Mouse (Mus musculus) testis, adult 2 months (tissue): Measurements from ENCODE around the gene Ncoa1. TPM values are rescaled to one million over a fixed set of nuclear protein-coding genes. Genes with fewer than 3 reads are reported as not detected.

Experiments used
- H3K27ac ChIP-seq: fragments of 200-500 bp; 2 replicates; pipeline ENCODE4 v1.5.1; 2012; ENCODE audit warnings: low read depth, low read length; ENCODE audit not compliant: control insufficient read depth, insufficient read depth
- H3K27me3 ChIP-seq: fragments of 200-500 bp; 2 replicates; pipeline ENCODE4 v1.6.1; 2012; ENCODE audit warnings: mild to moderate bottlenecking, low read length, moderate library complexity; ENCODE audit not compliant: control insufficient read depth, insufficient read depth
- H3K36me3 ChIP-seq: fragments of 200-500 bp; 2 replicates; pipeline ENCODE4 v1.6.1; 2012; ENCODE audit warnings: mild to moderate bottlenecking, low read length; ENCODE audit not compliant: control insufficient read depth, insufficient read depth
- H3K4me1 ChIP-seq: fragments of 200-500 bp; 2 replicates; pipeline ENCODE4 v1.6.1; 2012; ENCODE audit warnings: low read length; ENCODE audit not compliant: control insufficient read depth, insufficient read depth
- H3K4me3 ChIP-seq: fragments of 200-500 bp; 2 replicates; pipeline ENCODE4 v1.5.1; 2012; ENCODE audit warnings: low read depth, mild to moderate bottlenecking, low read length, moderate library complexity, mixed read lengths; ENCODE audit not compliant: control insufficient read depth
- CTCF ChIP-seq: fragments of 200-500 bp; IDR thresholded peaks from 2 replicates; pipeline ENCODE4 v1.5.1; 2012; ENCODE audit warnings: low read depth, mild to moderate bottlenecking, inconsistent platforms, low read length, moderate library complexity; ENCODE audit not compliant: control insufficient read depth, insufficient read depth, insufficient replicate concordance
- POLR2A ChIP-seq: fragments of 200-500 bp; IDR thresholded peaks from 2 replicates; pipeline ENCODE4 v1.6.1; 2012; ENCODE audit warnings: low read depth, mild to moderate bottlenecking, inconsistent platforms, low read length, moderate library complexity; ENCODE audit not compliant: control insufficient read depth
- polyA plus RNA-seq: library from polyadenylated mRNA; depleted of rRNA; stranded (reverse); fragments of >200 nt; gene quantifications from 2 replicates; pipeline ENCODE4 v1.2.3, GENCODE M21; 2012; rRNA removed

Ncoa1 gene
- polyA plus RNA-seq, result 15.3 and 16.4 TPM in 2 replicates

GRCm38 (mm10) chr12:4476832-4477671, at the start of gene Ncoa1:
Gene Ncoa1, minus strand, starts transcription at chr12:4477182.
- TF ChIP-seq CTCF (no peak), POLR2A (peak; percentile 58)
- no peaks in the 10 kb centered on the region for H3K36me3 ChIP-seq
- peak within 1 kb of the TSS; percentile 96 for H3K27ac ChIP-seq
- H3K4me1 ChIP-seq, result peaks cover 2% of the 10 kb centered on the region
- no peaks in the 10 kb centered on the region for H3K27me3 ChIP-seq
- H3K4me3 ChIP-seq, result peak within 1 kb of the TSS; percentile 99

- Histone ChIP-seq H3K4me3 (no peak overlapping the region), H3K27me3 (no peaks in the 10 kb centered on the region), H3K27ac (no peak overlapping the region), H3K36me3 (no peaks in the 10 kb centered on the region), H3K4me1 (peaks cover 10% of the 10 kb centered on the region)
- no peak for TF ChIP-seq CTCF
- TF ChIP-seq POLR2A, result no peak
Observed at GRCm38 (mm10) chr12:4524546-4524945, 47.6 kb upstream of the Ncoa1 start.

- TF ChIP-seq POLR2A (no peak), CTCF (no peak)
- Histone ChIP-seq H3K36me3 (no peaks in the 10 kb centered on the region), H3K4me1 (peaks cover 10% of the 10 kb centered on the region), H3K27ac (no peak overlapping the region), H3K27me3 (no peaks in the 10 kb centered on the region), H3K4me3 (no peak overlapping the region)
Observed at GRCm38 (mm10) chr12:4523688-4524298, 46.8 kb upstream of the Ncoa1 start.

GRCm38 (mm10) chr12:4523208-4523607, 46.2 kb upstream of the Ncoa1 start:
- Histone ChIP-seq H3K27me3 (no peaks in the 10 kb centered on the region), H3K4me1 (peaks cover 10% of the 10 kb centered on the region), H3K27ac (no peak overlapping the region), H3K4me3 (no peak overlapping the region), H3K36me3 (no peaks in the 10 kb centered on the region)
- TF ChIP-seq CTCF (no peak), POLR2A (no peak)

- peaks cover 3% of the 10 kb centered on the region for H3K4me1 ChIP-seq
- peak overlapping the region; percentile 42 for H3K27ac ChIP-seq
- H3K36me3 ChIP-seq, result no peaks in the 10 kb centered on the region
- TF ChIP-seq POLR2A, result no peak
- no peak for TF ChIP-seq CTCF
- H3K4me3 ChIP-seq, result peak overlapping the region; percentile 49
- H3K27me3 ChIP-seq, result no peaks in the 10 kb centered on the region
Observed at GRCm38 (mm10) chr12:4518957-4519356, 42.0 kb upstream of the Ncoa1 start.

GRCm38 (mm10) chr12:4509591-4510061, 32.6 kb upstream of the Ncoa1 start:
- H3K27ac ChIP-seq, result no peak overlapping the region

GRCm38 (mm10) chr12:4508182-4508581, 31.2 kb upstream of the Ncoa1 start:
- no peaks in the 10 kb centered on the region for H3K36me3 ChIP-seq
- no peak overlapping the region for H3K27ac ChIP-seq
- H3K4me3 ChIP-seq, result no peak overlapping the region
- H3K27me3 ChIP-seq, result no peaks in the 10 kb centered on the region
- no peaks in the 10 kb centered on the region; the same call in 1 of the 2 replicates for H3K4me1 ChIP-seq
- no peak for TF ChIP-seq POLR2A
- TF ChIP-seq CTCF, result no peak

More at GRCm38 (mm10) chr12:4509591-4510061, 32.6 kb upstream of the Ncoa1 start:
- H3K36me3 ChIP-seq, result no peaks in the 10 kb centered on the region
- H3K27me3 ChIP-seq, result no peaks in the 10 kb centered on the region
- TF ChIP-seq POLR2A (no peak), CTCF (no peak)
- H3K4me3 ChIP-seq, result no peak overlapping the region
- no peaks in the 10 kb centered on the region for H3K4me1 ChIP-seq
